Mouse (Mus musculus) lung, adult 2 months (tissue): ENCODE results near the gene 1700123O20Rik.

Experiments
- CTCF ChIP-seq: fragments of 200-500 bp; IDR thresholded peaks from 2 replicates; pipeline ENCODE4 v1.5.1; 2011; ENCODE audit warnings: mild to moderate bottlenecking, low read length, control low read depth; ENCODE audit not compliant: insufficient read depth
- POLR2A ChIP-seq: fragments of 200-500 bp; IDR thresholded peaks from 2 replicates; pipeline ENCODE4 v1.6.1; 2011; ENCODE audit warnings: low read depth, mild to moderate bottlenecking, control low read depth, low read length, borderline replicate concordance; ENCODE audit errors: extremely low read depth

- TF ChIP-seq POLR2A = no peak
- TF ChIP-seq CTCF = no peak
Observed at GRCm38 (mm10) chr14:54705844-54706243, 19.8 kb downstream of the 1700123O20Rik start.
